Mouse (Mus musculus): ENCODE results near the gene Mst1r. TPM values are rescaled to one million over a fixed set of nuclear protein-coding genes. Genes with fewer than 3 reads are reported as not detected.
A peak's percentile ranks its signal among the peaks of the same experiment; 100 is the strongest.

Gene Mst1r
- polyA plus RNA-seq, 1 experiment: 1.2 TPM

DNA sequence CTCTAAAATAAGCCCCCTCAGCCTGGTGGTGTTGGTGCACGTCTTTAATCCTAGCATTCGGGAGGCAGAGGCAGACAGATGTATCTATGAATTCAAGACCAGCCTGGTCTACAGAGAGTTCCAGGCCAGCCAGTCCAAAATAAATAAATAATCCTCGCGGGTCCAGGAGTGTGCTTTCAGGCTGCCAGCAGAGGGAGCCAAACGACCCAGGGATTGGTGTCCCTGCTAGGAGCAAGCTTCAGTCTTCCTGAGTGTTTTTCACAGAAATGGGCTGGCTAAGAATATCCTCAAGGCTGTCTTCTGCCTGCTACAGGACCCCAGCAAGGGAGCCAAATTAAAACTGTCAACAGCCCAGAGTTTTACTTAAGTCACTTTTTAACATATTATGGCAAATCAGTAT is 57.0 kb downstream of the Mst1r start:
- peak; percentile 89 for DNase-seq
- no peaks in the 10 kb centered on the region for H3K4me1 ChIP-seq (ENCODE audit: control insufficient read depth, insufficient read depth, low read length)
- H3K27me3 ChIP-seq (replicated peaks; ENCODE audit: control insufficient read depth, insufficient read depth, low read length): no peaks in the 10 kb centered on the region
- WGBS: 21% methylated on average over 5 of the region's 5 CpGs
- H3K27ac ChIP-seq (ENCODE audit: insufficient read depth, low read depth, low read length): no peak overlapping the region
- TF ChIP-seq CTCF (conservative IDR thresholded peaks at IDR 0.05; ENCODE audit: insufficient read depth, insufficient read length, low read depth, low read length) (peak; percentile 96), POLR2A (IDR thresholded peaks at IDR 0.05; ENCODE audit: low read depth, low read length) (no peak)
- H3K36me3 ChIP-seq (ENCODE audit: control insufficient read depth, insufficient read depth, low read length): no peaks in the 10 kb centered on the region
- H3K4me3 ChIP-seq (ENCODE audit: insufficient read depth, low read depth, low read length): no peak overlapping the region

GRCm38 (mm10) chr9:107964681-107965080 is 58.0 kb downstream of the Mst1r start:
- DNase-seq: no peak
- H3K36me3 ChIP-seq (ENCODE audit: control insufficient read depth, insufficient read depth, low read length): no peaks in the 10 kb centered on the region
- 90% methylated on average over 9 of the region's 9 CpGs for WGBS
- no peak overlapping the region for H3K4me3 ChIP-seq (ENCODE audit: insufficient read depth, low read depth, low read length)
- TF ChIP-seq POLR2A (IDR thresholded peaks at IDR 0.05; ENCODE audit: low read depth, low read length) (no peak), CTCF (conservative IDR thresholded peaks at IDR 0.05; ENCODE audit: insufficient read depth, insufficient read length, low read depth, low read length) (no peak)
- no peaks in the 10 kb centered on the region for H3K4me1 ChIP-seq (ENCODE audit: control insufficient read depth, insufficient read depth, low read length)
- no peak overlapping the region for H3K27ac ChIP-seq (ENCODE audit: insufficient read depth, low read depth, low read length)
- no peaks in the 10 kb centered on the region for H3K27me3 ChIP-seq (replicated peaks; ENCODE audit: control insufficient read depth, insufficient read depth, low read length)

DNA sequence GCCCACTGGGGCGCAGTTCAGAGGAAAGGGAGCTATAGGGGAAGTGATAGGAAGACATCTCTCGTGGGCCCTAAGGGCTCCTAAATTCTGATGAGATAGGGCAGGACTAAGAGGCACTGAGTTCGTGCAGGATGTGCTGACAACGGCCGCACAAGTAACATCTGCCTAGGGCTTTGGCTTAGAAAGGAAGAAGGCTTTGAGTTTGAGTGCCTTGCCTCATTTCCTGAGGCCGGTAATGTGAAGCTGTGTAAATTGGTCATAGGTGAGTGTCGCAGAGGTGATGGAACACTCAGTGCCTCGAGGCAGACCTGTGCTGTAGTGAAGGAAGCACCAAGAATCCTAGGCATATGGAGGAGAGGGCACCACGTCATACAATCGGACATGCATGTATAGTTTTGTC is 60.0 kb downstream of the Mst1r start:
- H3K27ac ChIP-seq (ENCODE audit: insufficient read depth, low read depth, low read length): no peak overlapping the region
- TF ChIP-seq POLR2A (IDR thresholded peaks at IDR 0.05; ENCODE audit: low read depth, low read length): no peak
- no peak for TF ChIP-seq CTCF (conservative IDR thresholded peaks at IDR 0.05; ENCODE audit: insufficient read depth, insufficient read length, low read depth, low read length)
- no peak overlapping the region for H3K4me3 ChIP-seq (ENCODE audit: insufficient read depth, low read depth, low read length)
- no peaks in the 10 kb centered on the region for H3K4me1 ChIP-seq (ENCODE audit: control insufficient read depth, insufficient read depth, low read length)
- WGBS: 88% methylated on average over 10 of the region's 10 CpGs
- DNase-seq: no peak
- no peaks in the 10 kb centered on the region for H3K27me3 ChIP-seq (replicated peaks; ENCODE audit: control insufficient read depth, insufficient read depth, low read length)
- H3K36me3 ChIP-seq (ENCODE audit: control insufficient read depth, insufficient read depth, low read length): no peaks in the 10 kb centered on the region

GRCm38 (mm10) chr9:107967437-107967836 is 60.8 kb downstream of the Mst1r start:
- Histone ChIP-seq H3K27ac (ENCODE audit: insufficient read depth, low read depth, low read length) (no peak overlapping the region), H3K4me3 (ENCODE audit: insufficient read depth, low read depth, low read length) (no peak overlapping the region), H3K4me1 (ENCODE audit: control insufficient read depth, insufficient read depth, low read length) (no peaks in the 10 kb centered on the region), H3K27me3 (replicated peaks; ENCODE audit: control insufficient read depth, insufficient read depth, low read length) (no peaks in the 10 kb centered on the region), H3K36me3 (ENCODE audit: control insufficient read depth, insufficient read depth, low read length) (no peaks in the 10 kb centered on the region)
- peak; percentile 19 for DNase-seq
- 70% methylated on average over 6 of the region's 6 CpGs for WGBS
- no peak for TF ChIP-seq CTCF (conservative IDR thresholded peaks at IDR 0.05; ENCODE audit: insufficient read depth, insufficient read length, low read depth, low read length)
- TF ChIP-seq POLR2A (IDR thresholded peaks at IDR 0.05; ENCODE audit: low read depth, low read length): no peak

- Histone ChIP-seq H3K27ac (ENCODE audit: insufficient read depth, low read depth, low read length) (no peak overlapping the region), H3K36me3 (ENCODE audit: control insufficient read depth, insufficient read depth, low read length) (no peaks in the 10 kb centered on the region), H3K27me3 (replicated peaks; ENCODE audit: control insufficient read depth, insufficient read depth, low read length) (no peaks in the 10 kb centered on the region), H3K4me3 (ENCODE audit: insufficient read depth, low read depth, low read length) (no peak overlapping the region), H3K4me1 (ENCODE audit: control insufficient read depth, insufficient read depth, low read length) (no peaks in the 10 kb centered on the region)
- 94% methylated on average over 7 of the region's 7 CpGs for WGBS
- no peak for DNase-seq
- TF ChIP-seq POLR2A (IDR thresholded peaks at IDR 0.05; ENCODE audit: low read depth, low read length) (no peak), CTCF (conservative IDR thresholded peaks at IDR 0.05; ENCODE audit: insufficient read depth, insufficient read length, low read depth, low read length) (no peak)
Measured at GRCm38 (mm10) chr9:107968531-107968930, 61.9 kb downstream of the Mst1r start.

Other genes starting within 250 kb of the Mst1r start
- 77.9 and 139 TPM in 2 replicates for gene Slc38a3, start 237.3 kb upstream of the Mst1r start, polyA plus RNA-seq (2012; rRNA removed)
- 0.09 and 0.22 TPM in 2 replicates for gene Gnat1, start 227.2 kb upstream of the Mst1r start, polyA plus RNA-seq (2012; rRNA removed)
- 39.1 and 45.5 TPM in 2 replicates for gene Sema3f, start 196.4 kb upstream of the Mst1r start, polyA plus RNA-seq (2012; rRNA removed)
- 43.8 and 51.5 TPM in 2 replicates for gene Rbm5, start 135.9 kb upstream of the Mst1r start, polyA plus RNA-seq (2012; rRNA removed)
- 13.0 and 14.2 TPM in 2 replicates for gene Rbm6, start 33.6 kb upstream of the Mst1r start, polyA plus RNA-seq (2012; rRNA removed)
- gene Mon1a, start 18.7 kb upstream of the Mst1r start, polyA plus RNA-seq (2012; rRNA removed): 34.9 and 42.5 TPM in 2 replicates
- gene Actl11, start 21.6 kb downstream of the Mst1r start, polyA plus RNA-seq (2012; rRNA removed): 0.05 and 0.11 TPM in 2 replicates
- gene Camkv, start 28.8 kb downstream of the Mst1r start, polyA plus RNA-seq (2012; rRNA removed): not detected in 2 replicates
- gene Traip, start 43.3 kb downstream of the Mst1r start, polyA plus RNA-seq (2012; rRNA removed): 0.26 and 0.28 TPM in 2 replicates
- 42.4 and 43.0 TPM in 2 replicates for gene Uba7, start 68.6 kb downstream of the Mst1r start, polyA plus RNA-seq (2012; rRNA removed)
- gene Gm20661, start 76.2 kb downstream of the Mst1r start, polyA plus RNA-seq (2012; rRNA removed): 0.11 and 0.14 TPM in 2 replicates
- gene Inka1, start 79.0 kb downstream of the Mst1r start, polyA plus RNA-seq (2012; rRNA removed): 7.9 and 10.0 TPM in 2 replicates
- gene Cdhr4, start 85.6 kb downstream of the Mst1r start, polyA plus RNA-seq (2012; rRNA removed): 0.94 and 2.6 TPM in 2 replicates
- 0.55 and 2.5 TPM in 2 replicates for gene Gm20662, start 89.5 kb downstream of the Mst1r start, polyA plus RNA-seq (2012; rRNA removed)
- 78.9 and 79.0 TPM in 2 replicates for gene Ip6k1, start 95.6 kb downstream of the Mst1r start, polyA plus RNA-seq (2012; rRNA removed)
- 14.0 and 16.0 TPM in 2 replicates for gene Gmppb, start 142.4 kb downstream of the Mst1r start, polyA plus RNA-seq (2012; rRNA removed)
- gene Amigo3, start 146.3 kb downstream of the Mst1r start, polyA plus RNA-seq (2012; rRNA removed): 1.2 and 1.3 TPM in 2 replicates
- 0.31 and 0.39 TPM in 2 replicates for gene Mst1, start 173.6 kb downstream of the Mst1r start, polyA plus RNA-seq (2012; rRNA removed)
- 92.1 and 106 TPM in 2 replicates for gene Rnf123, start 176.5 kb downstream of the Mst1r start, polyA plus RNA-seq (2012; rRNA removed)
- 299 and 327 TPM in 2 replicates for gene Apeh, start 187.7 kb downstream of the Mst1r start, polyA plus RNA-seq (2012; rRNA removed)